Mouse (Mus musculus): ENCODE data around the gene Clpb. TPM values are rescaled to one million over a fixed set of nuclear protein-coding genes. Genes with fewer than 3 reads are reported as not detected.

Gene Clpb
- polyA plus RNA-seq, 1 experiment from 2014 or later, result 54.9 TPM

DNA sequence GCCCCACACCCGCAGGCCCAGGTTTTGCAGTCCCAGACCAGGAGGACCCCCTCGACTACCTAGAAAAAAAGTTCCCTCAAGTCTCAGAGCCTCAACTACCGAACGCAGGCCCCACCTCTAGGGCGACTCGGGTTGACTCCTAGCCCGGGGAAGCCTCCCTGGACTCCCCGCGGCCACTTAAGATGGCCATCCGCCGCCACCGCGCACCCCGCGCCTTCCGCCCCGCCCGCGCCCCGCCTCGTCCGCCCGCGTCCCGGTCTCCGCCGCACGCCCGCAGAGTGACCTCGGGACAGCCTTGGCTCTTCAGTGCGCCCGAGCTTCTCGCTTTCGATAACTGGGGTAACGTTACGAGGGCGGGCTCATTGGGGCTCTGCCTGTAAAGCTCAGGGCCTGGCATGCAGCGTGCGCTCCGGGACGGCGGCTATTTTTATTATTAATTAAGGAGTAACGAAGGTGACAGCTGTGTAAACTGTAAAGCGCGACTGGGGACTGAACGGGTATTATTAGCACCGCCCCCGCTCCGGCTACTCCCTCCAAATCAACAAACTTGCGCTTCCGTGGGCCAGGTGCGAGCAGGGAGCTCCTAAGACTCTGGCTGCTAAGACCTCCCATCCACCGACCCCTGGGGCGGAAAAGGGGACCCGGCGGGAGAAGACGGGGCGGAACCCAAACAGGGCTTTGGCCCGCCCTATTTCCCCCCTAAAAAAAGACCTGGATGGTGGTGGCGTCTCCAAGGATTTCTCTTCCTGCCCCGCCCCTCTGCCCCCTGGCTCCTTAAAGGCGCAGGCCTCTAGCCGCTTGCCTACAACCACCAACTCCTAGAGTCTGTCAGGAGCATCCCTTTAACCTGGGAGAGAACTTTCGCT is 174.4 kb downstream of the Clpb start, which contains the start of gene Inppl1:
Inppl1 (minus strand) TSS at position 624 of the 866 bp plus-strand sequence.
- H3K9me3 ChIP-seq (ENCODE audit: control insufficient read depth, low read length), result no peaks in the 10 kb centered on the region
- H3K4me2 ChIP-seq (replicated peaks; ENCODE audit: low read depth, low read length), result peak within 1 kb of the TSS; percentile 64
- H3K27me3 ChIP-seq (ENCODE audit: control insufficient read depth, insufficient read depth, low read length), result no peaks in the 10 kb centered on the region
- peaks cover 17% of the 10 kb centered on the region; the same call in 1 of the 2 replicates for H3K4me1 ChIP-seq (ENCODE audit: control insufficient read depth, insufficient read depth, low read length)
- H3K27ac ChIP-seq (ENCODE audit: low read depth, low read length), result peak within 1 kb of the TSS; percentile 91
- peaks cover 14% of the 10 kb centered on the region for H3K36me3 ChIP-seq (ENCODE audit: control insufficient read depth, insufficient read depth, low read length)
- H3K4me3 ChIP-seq (ENCODE audit: low read length), result peak within 1 kb of the TSS; percentile 83
- peak; percentile 90 for ATAC-seq (ENCODE audit: low FRiP score, low TSS enrichment)
- under 1% methylated on average over 64 of the region's 64 CpGs for WGBS
- peak within 1 kb of the TSS; percentile 93 for H3K9ac ChIP-seq (ENCODE audit: low read depth, low read length)

DNA sequence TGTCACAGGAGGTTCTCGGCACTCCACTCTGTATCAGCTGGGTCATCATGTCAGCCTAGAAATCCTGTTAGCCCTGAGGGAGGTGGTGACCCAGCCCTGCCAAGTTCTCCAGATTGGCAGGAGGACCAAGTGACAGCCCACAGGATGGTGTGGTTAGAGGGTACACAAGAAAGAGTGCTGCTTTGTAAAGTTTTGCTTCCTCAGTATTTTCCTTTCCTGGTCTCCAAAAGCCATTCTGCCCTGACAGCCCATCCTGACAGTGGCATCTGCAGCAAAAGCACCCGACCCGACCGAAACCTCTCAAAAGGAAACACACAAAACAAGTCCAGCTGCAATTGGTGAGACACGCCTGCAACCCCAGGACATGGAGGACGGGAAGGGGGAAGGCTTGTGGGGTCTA is 180.8 kb downstream of the Clpb start:
- no peak overlapping the region for H3K4me2 ChIP-seq (replicated peaks; ENCODE audit: low read depth, low read length)
- H3K9me3 ChIP-seq (ENCODE audit: control insufficient read depth, low read length), result no peaks in the 10 kb centered on the region
- WGBS, result 77% methylated on average over 6 of the region's 6 CpGs
- H3K27ac ChIP-seq (ENCODE audit: low read depth, low read length), result no peak overlapping the region
- H3K9ac ChIP-seq (ENCODE audit: low read depth, low read length), result no peak overlapping the region
- no peaks in the 10 kb centered on the region for H3K27me3 ChIP-seq (ENCODE audit: control insufficient read depth, insufficient read depth, low read length)
- H3K4me3 ChIP-seq (ENCODE audit: low read length), result no peak overlapping the region
- ATAC-seq (ENCODE audit: low FRiP score, low TSS enrichment), result no peak
- H3K4me1 ChIP-seq (ENCODE audit: control insufficient read depth, insufficient read depth, low read length), result peaks cover 2% of the 10 kb centered on the region; the same call in 1 of the 2 replicates
- no peaks in the 10 kb centered on the region for H3K36me3 ChIP-seq (ENCODE audit: control insufficient read depth, insufficient read depth, low read length)

Other genes starting within 250 kb of the Clpb start
- 11.0 and 16.4 TPM in 2 replicates for gene Pde2a, start 241.9 kb upstream of the Clpb start, polyA plus RNA-seq (2014; fragmentation: Nextera tagmentation; extraction: Ambion mirVana)
- gene Art2b, start 78.0 kb upstream of the Clpb start, polyA plus RNA-seq (2014; fragmentation: Nextera tagmentation; extraction: Ambion mirVana), result not detected in 2 replicates
- gene Phox2a, start 154.7 kb downstream of the Clpb start, polyA plus RNA-seq (2014; fragmentation: Nextera tagmentation; extraction: Ambion mirVana), result not detected in 2 replicates
- 24.6 and 45.8 TPM in 2 replicates for gene Inppl1, start 174.6 kb downstream of the Clpb start, polyA plus RNA-seq (2014; fragmentation: Nextera tagmentation; extraction: Ambion mirVana)
- gene Folr2, start 193.6 kb downstream of the Clpb start, polyA plus RNA-seq (2014; fragmentation: Nextera tagmentation; extraction: Ambion mirVana), result 1.6 and 1.9 TPM in 2 replicates
- 71.4 and 91.0 TPM in 2 replicates for gene Anapc15, start 200.1 kb downstream of the Clpb start, polyA plus RNA-seq (2014; fragmentation: Nextera tagmentation; extraction: Ambion mirVana)
- 27.3 and 30.4 TPM in 2 replicates for gene Folr1, start 207.2 kb downstream of the Clpb start, polyA plus RNA-seq (2014; fragmentation: Nextera tagmentation; extraction: Ambion mirVana)
- gene Lamtor1, start 242.3 kb downstream of the Clpb start, polyA plus RNA-seq (2014; fragmentation: Nextera tagmentation; extraction: Ambion mirVana), result 135 and 152 TPM in 2 replicates
- 0.27 and 0.37 TPM in 2 replicates for gene Tomt, start 242.7 kb downstream of the Clpb start, polyA plus RNA-seq (2014; fragmentation: Nextera tagmentation; extraction: Ambion mirVana)

All from kidney, embryonic 14.5 days (tissue).